Mouse (Mus musculus): ENCODE measurements around the gene Pla2g2c.

DNA sequence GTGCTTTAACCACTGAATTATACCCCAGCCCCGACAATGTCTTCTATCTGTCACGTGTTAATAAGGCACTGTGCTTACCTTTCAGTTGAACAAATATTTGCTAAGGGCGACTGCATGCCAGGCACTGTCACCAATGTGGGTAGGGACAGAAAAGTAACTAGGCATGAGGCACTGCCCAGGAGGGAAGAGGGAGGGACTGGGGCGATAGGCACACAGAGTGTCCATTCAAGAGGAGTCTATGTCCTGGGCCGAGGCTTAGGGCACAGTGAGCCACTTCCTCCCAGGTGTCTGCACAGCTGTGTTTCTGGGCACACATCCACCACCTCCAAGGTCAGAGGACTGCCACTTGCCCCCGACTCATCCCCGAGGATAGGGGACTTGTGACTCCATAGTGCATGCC is 12.4 kb downstream of the Pla2g2c start, which contains the start of gene Ubxn10:
- TF ChIP-seq CTCF (IDR thresholded peaks at IDR 0.05; ENCODE audit: extremely low read depth, insufficient read depth, insufficient read length, insufficient replicate concordance) (no peak), POLR2A (IDR thresholded peaks at IDR 0.05; ENCODE audit: low read depth, low read length) (no peak)

All from spleen, adult 2 months (tissue).